Mouse (Mus musculus): ENCODE results near the gene Gm26657. TPM values are rescaled to one million over a fixed set of nuclear protein-coding genes. Genes with fewer than 3 reads are reported as not detected.

Gene Gm26657
- polyA plus RNA-seq, 1 experiment from 2014 or later, result not detected

DNA sequence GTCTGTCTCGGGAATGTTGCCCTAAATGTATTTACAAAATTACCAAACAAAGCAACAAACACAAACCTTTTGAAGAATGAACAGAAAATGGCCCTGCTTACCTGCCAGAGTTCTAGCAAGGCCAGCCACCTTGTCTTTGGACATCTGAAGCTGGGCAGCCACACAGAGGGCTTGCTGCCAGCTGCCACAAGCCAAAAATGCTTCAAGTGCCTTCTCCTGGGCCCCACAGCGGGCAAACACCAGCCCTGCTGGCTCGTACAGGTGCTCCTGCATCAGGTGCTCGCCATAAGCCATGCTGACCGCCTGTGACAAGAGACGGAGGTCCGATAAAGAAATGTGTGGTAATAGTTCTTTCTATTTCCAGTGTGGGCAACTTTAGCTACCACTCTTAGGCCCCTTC, 29.0 kb downstream of the Gm26657 start:
- Histone ChIP-seq H3K9ac (replicated peaks) (no peak overlapping the region), H3K4me2 (replicated peaks) (no peak overlapping the region), H3K9me3 (no peaks in the 10 kb centered on the region), H3K4me3 (replicated peaks) (no peak overlapping the region), H3K27me3 (no peaks in the 10 kb centered on the region), H3K27ac (no peak overlapping the region), H3K4me1 (replicated peaks) (no peaks in the 10 kb centered on the region), H3K36me3 (peaks cover 93% of the 10 kb centered on the region)
- 98% methylated on average over 7 of the region's 7 CpGs for WGBS
- ATAC-seq, result no peak

DNA sequence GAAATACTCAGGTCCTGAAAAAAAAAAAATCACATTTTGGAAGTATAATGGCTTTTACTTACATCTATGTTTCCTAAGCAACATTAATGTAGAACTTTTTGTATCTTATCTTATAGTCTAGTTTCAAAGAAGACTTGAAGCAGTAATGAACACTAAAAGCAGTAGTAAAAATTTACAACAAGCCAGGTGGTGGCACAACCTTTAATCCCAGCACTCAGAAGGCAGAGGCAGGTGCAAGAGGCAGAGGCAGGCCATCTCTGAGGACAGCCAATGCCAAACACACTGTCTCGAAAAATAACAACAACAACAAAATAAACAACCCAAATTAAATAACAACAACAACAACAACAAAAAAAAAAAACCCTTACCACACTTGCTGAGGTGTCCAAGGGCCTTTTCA, 31.2 kb downstream of the Gm26657 start:
- H3K9me3 ChIP-seq, result no peaks in the 10 kb centered on the region
- no peaks in the 10 kb centered on the region for H3K4me1 ChIP-seq (replicated peaks)
- no peak overlapping the region for H3K9ac ChIP-seq (replicated peaks)
- no peak for ATAC-seq
- H3K27me3 ChIP-seq, result no peaks in the 10 kb centered on the region
- H3K4me3 ChIP-seq (replicated peaks), result no peak overlapping the region
- WGBS, result 84% methylated on average over 1 of the region's 1 CpGs
- H3K4me2 ChIP-seq (replicated peaks), result no peak overlapping the region
- peaks cover 90% of the 10 kb centered on the region for H3K36me3 ChIP-seq
- no peak overlapping the region for H3K27ac ChIP-seq

Other genes starting within 250 kb of the Gm26657 start
- not detected in 2 replicates for gene Actl7b, start 1.4 kb downstream of the Gm26657 start, polyA plus RNA-seq (2015; fragmentation: Nextera tagmentation; extraction: Ambion mirVana)
- 0.11 TPM in 1 of 2 replicates, not detected in the other for gene Actl7a, start 3.3 kb downstream of the Gm26657 start, polyA plus RNA-seq (2015; fragmentation: Nextera tagmentation; extraction: Ambion mirVana)
- gene Elp1, start 62.3 kb downstream of the Gm26657 start, polyA plus RNA-seq (2015; fragmentation: Nextera tagmentation; extraction: Ambion mirVana), result 63.3 and 66.1 TPM in 2 replicates
- 16.8 and 19.0 TPM in 2 replicates for gene Fam206a, start 62.3 kb downstream of the Gm26657 start, polyA plus RNA-seq (2015; fragmentation: Nextera tagmentation; extraction: Ambion mirVana)
- 17.1 and 18.6 TPM in 2 replicates for gene Ctnnal1, start 125.1 kb downstream of the Gm26657 start, polyA plus RNA-seq (2015; fragmentation: Nextera tagmentation; extraction: Ambion mirVana)
- 7.0 and 7.2 TPM in 2 replicates for gene Tmem245, start 207.4 kb downstream of the Gm26657 start, polyA plus RNA-seq (2015; fragmentation: Nextera tagmentation; extraction: Ambion mirVana)